Mouse (Mus musculus) ES-Bruce4 (cell line): ENCODE measurements around the gene Bcl2l1.

Experiments used
- EP300 ChIP-seq: IDR thresholded peaks from 2 replicates; pipeline ENCODE4 v1.6.1; 2011; ENCODE audit warnings: low read depth, low read length; ENCODE audit not compliant: insufficient read depth
- POLR2A ChIP-seq: IDR thresholded peaks from one replicate; pipeline ENCODE4 v1.8.1; 2011; ENCODE audit warnings: low read length; ENCODE audit not compliant: insufficient read depth

GRCm38 (mm10) chr2:152788892-152789421 lies 42.6 kb downstream of the Bcl2l1 start:
- TF ChIP-seq POLR2A (no peak), EP300 (no peak)
